Mouse (Mus musculus) heart, adult 2 months (tissue): Measurements from ENCODE around the gene Umps. TPM values are rescaled to one million over a fixed set of nuclear protein-coding genes. Genes with fewer than 3 reads are reported as not detected.
A peak's percentile ranks its signal among the peaks of the same experiment; 100 is the strongest.

Experiments used
- DNase-seq, 2 experiments: peaks; one replicate each; pipeline ENCODE4 v3.0.0; 2021
- H3K27ac ChIP-seq: fragments of 200-600 bp; 2 replicates; pipeline ENCODE4 v1.8.1; 2022
- H3K27me3 ChIP-seq: fragments of 200-500 bp; 2 replicates; pipeline ENCODE4 v1.6.1; 2012; ENCODE audit warnings: mild to moderate bottlenecking, low read length, inconsistent platforms, mixed read lengths; ENCODE audit not compliant: control insufficient read depth, insufficient read depth
- H3K36me3 ChIP-seq: fragments of 200-500 bp; 2 replicates; pipeline ENCODE4 v1.6.1; 2012; ENCODE audit warnings: low read length, inconsistent platforms; ENCODE audit not compliant: control insufficient read depth, insufficient read depth
- H3K4me1 ChIP-seq: fragments of 200-500 bp; 2 replicates; pipeline ENCODE4 v1.6.1; 2011; ENCODE audit warnings: low read length; ENCODE audit not compliant: control insufficient read depth, insufficient read depth
- H3K4me3 ChIP-seq: fragments of 200-600 bp; 2 replicates; pipeline ENCODE4 v1.8.1; 2022
- H3K79me2 ChIP-seq: fragments of 200-500 bp; replicated peaks from 2 replicates; pipeline ENCODE4 v1.6.1; 2012; ENCODE audit warnings: mild to moderate bottlenecking, inconsistent platforms, low read length, moderate library complexity, mixed read lengths; ENCODE audit not compliant: control insufficient read depth, insufficient read depth
- H3K9ac ChIP-seq: fragments of 200-500 bp; 2 replicates; pipeline ENCODE4 v1.6.1; 2012; ENCODE audit warnings: low read depth, mild to moderate bottlenecking, control low read depth, inconsistent platforms, low read length, mixed read lengths
- CTCF ChIP-seq: fragments of 200-600 bp; IDR thresholded peaks from 2 replicates; pipeline ENCODE4 v1.8.1; 2022; ENCODE audit warnings: antibody characterized with exemption, mild to moderate bottlenecking, moderate library complexity
- EP300 ChIP-seq: fragments of 200-500 bp; IDR thresholded peaks from 2 replicates; pipeline ENCODE4 v1.6.1; 2011; ENCODE audit warnings: low read depth, low read length, control low read depth; ENCODE audit not compliant: insufficient read depth
- POLR2A ChIP-seq: fragments of 200-500 bp; IDR thresholded peaks from 2 replicates; pipeline ENCODE4 v1.6.1; 2011; ENCODE audit warnings: mild to moderate bottlenecking, low read depth, low read length, control low read depth; ENCODE audit not compliant: insufficient read depth
- WGBS: fragments of 180-500 bp; shearing (Covaris S2); methylation state at CpG from one replicate; pipeline ENCODE4 v1.1.7; 2018; 5-methylcytosine and 5-hydroxymethylcytosine counted together
- intact Hi-C: fragments of 180-260 bp; cut with DNase I; formaldehyde crosslinking; loops from one replicate; pipeline ENCODE4 v1.15.1; 2025
- polyA plus RNA-seq: library from polyadenylated mRNA; depleted of rRNA; stranded (reverse); fragments of >200 nt; gene quantifications from 2 replicates; pipeline ENCODE4 v1.2.3, GENCODE M21; 2012
- total RNA-seq, 2 experiments: library from RNA; stranded (reverse); gene quantifications; 2 replicates each; pipeline ENCODE4 v1.2.3; 2021

The Umps gene
- total and polyA plus RNA-seq, 3 experiments = 3.8 to 8.4 (median 7.9) TPM

GRCm38 (mm10) chr16:33994321-33994720, 27.5 kb upstream of the Umps start:
- H3K27ac ChIP-seq = no peak overlapping the region
- TF ChIP-seq CTCF = no peak
- TF ChIP-seq POLR2A = no peak

DNA sequence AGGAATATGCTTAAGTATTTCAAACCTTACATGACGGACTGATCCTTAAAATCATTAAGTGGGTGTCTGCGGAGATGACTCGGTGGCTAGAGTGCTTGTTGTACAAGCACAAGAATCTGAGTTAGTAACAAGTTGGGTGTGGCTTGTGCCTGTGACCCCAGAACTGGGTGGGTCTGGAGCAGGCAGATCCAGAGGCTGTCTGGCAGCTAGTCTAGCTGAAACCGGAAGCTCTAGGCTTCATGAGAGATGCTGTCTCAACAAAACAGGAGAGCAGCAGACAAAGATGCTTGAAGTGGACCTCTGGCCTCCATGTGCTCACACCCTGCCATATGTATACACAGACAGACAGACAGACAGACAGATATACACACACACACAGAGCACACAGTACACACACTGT, 23.9 kb upstream of the Umps start:
- no peaks in the 10 kb centered on the region for H3K79me2 ChIP-seq
- H3K27ac ChIP-seq = no peak overlapping the region
- DNase-seq = no peak
- intact Hi-C loops = no loop called here
- no peak overlapping the region for H3K4me3 ChIP-seq
- H3K27me3 ChIP-seq = no peaks in the 10 kb centered on the region
- H3K36me3 ChIP-seq = no peaks in the 10 kb centered on the region
- H3K9ac ChIP-seq = no peak overlapping the region
- WGBS = 70% methylated on average over 4 of the region's 4 CpGs
- no peak for TF ChIP-seq POLR2A
- TF ChIP-seq EP300 = no peak
- TF ChIP-seq CTCF = no peak
- H3K4me1 ChIP-seq = no peaks in the 10 kb centered on the region

More at GRCm38 (mm10) chr16:33994321-33994720, 27.5 kb upstream of the Umps start:
- Histone ChIP-seq H3K79me2 (no peaks in the 10 kb centered on the region), H3K4me3 (no peak overlapping the region), H3K9ac (no peak overlapping the region), H3K27me3 (no peaks in the 10 kb centered on the region), H3K36me3 (no peaks in the 10 kb centered on the region), H3K4me1 (no peaks in the 10 kb centered on the region)
- DNase-seq = no peak
- intact Hi-C loops = no loop called here
- WGBS = 94% methylated on average over 6 of the region's 6 CpGs

DNA sequence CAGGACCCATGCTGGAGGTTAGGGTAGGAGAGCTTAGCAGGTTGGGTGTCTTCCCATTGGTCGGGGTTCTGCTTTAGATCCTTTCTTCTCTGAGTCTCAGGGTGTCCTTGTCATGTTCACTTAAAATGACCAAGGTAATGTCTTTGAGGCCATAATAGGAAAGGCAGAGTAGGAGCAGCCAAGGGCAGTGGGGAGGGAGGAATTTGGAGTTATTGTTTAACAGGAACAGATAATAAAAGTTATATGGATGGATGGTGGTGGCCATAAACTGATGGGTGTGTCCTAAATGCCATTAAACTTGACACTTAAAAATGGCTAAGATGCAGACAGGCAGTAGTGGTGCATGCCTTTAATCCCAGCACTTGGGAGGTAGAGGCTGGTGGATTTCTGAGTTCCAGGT, 22.3 kb upstream of the Umps start:
- intact Hi-C loops = loop anchor here (5.0 kb wide), 1 partner anchor 37 kb away; no protein-coding TSS in a partner anchor
- DNase-seq = no peak
- H3K9ac ChIP-seq = no peak overlapping the region
- 92% methylated on average over 1 of the region's 1 CpGs for WGBS
- H3K4me3 ChIP-seq = no peak overlapping the region
- H3K27ac ChIP-seq = no peak overlapping the region
- H3K79me2 ChIP-seq = no peaks in the 10 kb centered on the region
- TF ChIP-seq POLR2A = no peak
- TF ChIP-seq CTCF = no peak
- no peak for TF ChIP-seq EP300
- no peaks in the 10 kb centered on the region for H3K27me3 ChIP-seq
- H3K4me1 ChIP-seq = no peaks in the 10 kb centered on the region
- H3K36me3 ChIP-seq = no peaks in the 10 kb centered on the region

DNA sequence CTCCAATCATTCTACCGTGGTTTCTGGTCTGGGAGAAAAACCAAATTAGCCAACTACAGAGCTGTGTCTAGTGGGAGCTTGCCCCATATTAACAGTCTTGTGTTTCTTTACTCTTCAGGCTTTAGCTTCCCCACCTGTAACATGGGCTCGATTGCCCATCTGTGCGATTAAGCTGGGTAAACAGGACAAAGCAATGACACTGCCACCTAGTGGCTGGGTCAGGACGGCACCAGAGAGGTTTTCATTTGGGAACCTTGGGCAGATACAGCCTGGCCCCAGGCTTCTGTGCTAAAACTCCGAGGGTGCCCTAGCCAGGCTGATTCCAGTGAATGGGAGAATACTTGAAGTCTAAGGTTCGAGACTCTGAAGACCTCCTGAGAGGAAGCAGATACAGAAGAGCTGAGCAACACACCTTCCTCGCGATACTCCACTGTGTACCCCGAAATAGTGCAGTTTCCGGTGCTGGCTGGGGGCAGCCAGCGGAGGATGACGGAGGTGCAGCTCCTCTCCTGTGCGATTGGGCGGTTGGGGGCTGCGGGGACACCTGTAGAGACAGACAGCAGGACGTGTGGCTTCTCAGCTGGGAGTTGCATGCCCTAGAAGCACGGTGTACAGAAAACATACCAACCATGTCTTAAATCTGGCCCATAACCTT, 21.6 kb upstream of the Umps start:
- no peaks in the 10 kb centered on the region for H3K27me3 ChIP-seq
- H3K4me1 ChIP-seq = no peaks in the 10 kb centered on the region
- TF ChIP-seq EP300 (no peak), CTCF (peak; percentile 92)
- no peaks in the 10 kb centered on the region for H3K36me3 ChIP-seq
- no peak overlapping the region for H3K27ac ChIP-seq
- no peak overlapping the region for H3K4me3 ChIP-seq
- 58% methylated on average over 17 of the region's 17 CpGs for WGBS
- intact Hi-C loops = loop anchor here (1.0 to 5.0 kb wide), 2 partner anchors 36 to 167 kb away; no protein-coding TSS in a partner anchor
- no peaks in the 10 kb centered on the region for H3K79me2 ChIP-seq
- H3K9ac ChIP-seq = no peak overlapping the region
- DNase-seq = peak; percentile 47 to 69

GRCm38 (mm10) chr16:33986993-33987392, 20.2 kb upstream of the Umps start:
- Histone ChIP-seq H3K9ac (no peak overlapping the region), H3K27ac (no peak overlapping the region), H3K36me3 (no peaks in the 10 kb centered on the region), H3K4me1 (no peaks in the 10 kb centered on the region), H3K79me2 (no peaks in the 10 kb centered on the region), H3K4me3 (no peak overlapping the region), H3K27me3 (no peaks in the 10 kb centered on the region)
- no peak for TF ChIP-seq CTCF
- TF ChIP-seq POLR2A = no peak
- no peak for TF ChIP-seq EP300
- WGBS = 84% methylated on average over 7 of the region's 7 CpGs
- no peak for DNase-seq
- intact Hi-C loops = loop anchor here (5.0 kb wide), 1 partner anchor 35 kb away; no protein-coding TSS in a partner anchor

GRCm38 (mm10) chr16:33985372-33985771, 18.5 kb upstream of the Umps start:
- Histone ChIP-seq H3K36me3 (no peaks in the 10 kb centered on the region), H3K4me3 (no peak overlapping the region), H3K27me3 (no peaks in the 10 kb centered on the region), H3K4me1 (no peaks in the 10 kb centered on the region), H3K27ac (no peak overlapping the region), H3K9ac (no peak overlapping the region), H3K79me2 (no peaks in the 10 kb centered on the region)
- TF ChIP-seq POLR2A (no peak), EP300 (no peak), CTCF (no peak)
- WGBS = 74% methylated on average over 6 of the region's 6 CpGs
- intact Hi-C loops = loop anchor here (5.0 kb wide), 1 partner anchor 33 kb away; no protein-coding TSS in a partner anchor
- DNase-seq = no peak
